Mouse (Mus musculus): ENCODE measurements around the gene B3gnt9.

- TF ChIP-seq POLR2A (IDR thresholded peaks at IDR 0.05; ENCODE audit: borderline replicate concordance, low read depth, low read length) (no peak), CTCF (IDR thresholded peaks at IDR 0.05; ENCODE audit: low read depth, low read length) (no peak)
Measured at GRCm38 (mm10) chr8:105257318-105258114, 2.6 kb upstream of the B3gnt9 start.

Measured in bone marrow macrophage, adult 2 months (primary cell).